Mouse (Mus musculus) heart, embryonic 11.5 days (tissue): ENCODE data around the gene Slc25a3. TPM values are rescaled to one million over a fixed set of nuclear protein-coding genes. Genes with fewer than 3 reads are reported as not detected.
A peak's percentile ranks its signal among the peaks of the same experiment; 100 is the strongest.

Experiments used
- ATAC-seq: fragments of 200-750 bp; cut with Nextera tagmentation; replicated peaks from 2 replicates; pipeline ENCODE4 v1.8.0; 2017; ENCODE audit warnings: moderate library complexity; ENCODE audit not compliant: insufficient number of reproducible peaks, low FRiP score, low TSS enrichment
- H3K27ac ChIP-seq: fragments of 300-500 bp; sonication (generic); 2 replicates; pipeline ENCODE4 v1.5.1; 2014; ENCODE audit warnings: mild to moderate bottlenecking, low read depth, low read length
- H3K27me3 ChIP-seq: fragments of 300-500 bp; sonication (generic); 2 replicates; pipeline ENCODE4 v1.6.1; 2014; ENCODE audit warnings: mild to moderate bottlenecking, low read length, mixed read lengths; ENCODE audit not compliant: control insufficient read depth, insufficient read depth
- H3K36me3 ChIP-seq: fragments of 300-500 bp; sonication (generic); 2 replicates; pipeline ENCODE4 v1.6.1; 2014; ENCODE audit warnings: mild to moderate bottlenecking, low read length, moderate library complexity, mixed read lengths; ENCODE audit not compliant: control insufficient read depth, insufficient read depth
- H3K4me1 ChIP-seq: fragments of 300-500 bp; sonication (generic); 2 replicates; pipeline ENCODE4 v1.6.1; 2014; ENCODE audit warnings: low read length; ENCODE audit not compliant: control insufficient read depth, insufficient read depth
- H3K4me2 ChIP-seq: fragments of 300-500 bp; sonication (generic); 2 replicates; pipeline ENCODE4 v1.6.1; 2014; ENCODE audit warnings: mild to moderate bottlenecking, moderate library complexity
- H3K4me3 ChIP-seq: fragments of 300-500 bp; sonication (generic); 2 replicates; pipeline ENCODE4 v1.5.1; 2014; ENCODE audit warnings: low read depth, low read length
- H3K9ac ChIP-seq: fragments of 300-500 bp; sonication (generic); 2 replicates; pipeline ENCODE4 v1.6.1; 2014; ENCODE audit warnings: mild to moderate bottlenecking, low read depth, low read length, moderate library complexity
- H3K9me3 ChIP-seq: fragments of 300-500 bp; sonication (generic); replicated peaks from 2 replicates; pipeline ENCODE4 v1.6.1; 2016; ENCODE audit warnings: low read length; ENCODE audit not compliant: control insufficient read depth
- WGBS: fragments of 180-500 bp; shearing (Covaris S2); extraction: QIAGEN DNeasy Blood & Tissue Kit; methylation state at CpG from one replicate; pipeline ENCODE4 v1.1.7; 2014; ENCODE audit not compliant: insufficient replicate concordance; 5-methylcytosine and 5-hydroxymethylcytosine counted together
- polyA plus RNA-seq: library from polyadenylated mRNA; unstranded; fragments of >200 nt; fragmentation: Nextera tagmentation; extraction: Ambion mirVana; gene quantifications from 2 replicates; pipeline ENCODE4 v1.2.1, GENCODE M21; 2014

Slc25a3 gene
- polyA plus RNA-seq, 1 experiment from 2014 or later: 838 TPM

DNA sequence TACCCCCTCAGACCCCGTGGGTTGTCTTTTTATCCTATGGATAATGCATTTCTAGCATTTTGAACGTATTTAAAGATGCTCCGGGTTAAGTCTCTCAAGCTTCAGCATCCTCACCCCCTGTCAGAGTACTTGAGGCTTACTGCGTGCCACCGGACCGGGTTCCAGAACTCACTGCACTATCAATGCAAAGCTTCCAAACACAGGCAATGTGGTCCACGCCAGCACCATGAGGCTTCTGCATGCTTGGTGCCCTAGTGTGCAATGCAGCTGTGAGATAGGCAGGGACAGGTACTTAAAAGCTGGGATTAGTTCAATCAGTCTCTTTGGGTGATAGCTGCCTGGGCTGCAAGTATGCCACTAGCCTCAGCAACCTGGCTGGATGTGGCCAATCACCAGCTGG, 21.6 kb upstream of the Slc25a3 start:
- no peak for ATAC-seq
- Histone ChIP-seq H3K9ac (no peak overlapping the region), H3K36me3 (peaks cover 25% of the 10 kb centered on the region), H3K9me3 (no peaks in the 10 kb centered on the region), H3K4me1 (no peaks in the 10 kb centered on the region), H3K27ac (no peak overlapping the region), H3K4me3 (no peak overlapping the region), H3K4me2 (no peak overlapping the region), H3K27me3 (no peaks in the 10 kb centered on the region)
- WGBS: 95% methylated on average over 7 of the region's 7 CpGs

DNA sequence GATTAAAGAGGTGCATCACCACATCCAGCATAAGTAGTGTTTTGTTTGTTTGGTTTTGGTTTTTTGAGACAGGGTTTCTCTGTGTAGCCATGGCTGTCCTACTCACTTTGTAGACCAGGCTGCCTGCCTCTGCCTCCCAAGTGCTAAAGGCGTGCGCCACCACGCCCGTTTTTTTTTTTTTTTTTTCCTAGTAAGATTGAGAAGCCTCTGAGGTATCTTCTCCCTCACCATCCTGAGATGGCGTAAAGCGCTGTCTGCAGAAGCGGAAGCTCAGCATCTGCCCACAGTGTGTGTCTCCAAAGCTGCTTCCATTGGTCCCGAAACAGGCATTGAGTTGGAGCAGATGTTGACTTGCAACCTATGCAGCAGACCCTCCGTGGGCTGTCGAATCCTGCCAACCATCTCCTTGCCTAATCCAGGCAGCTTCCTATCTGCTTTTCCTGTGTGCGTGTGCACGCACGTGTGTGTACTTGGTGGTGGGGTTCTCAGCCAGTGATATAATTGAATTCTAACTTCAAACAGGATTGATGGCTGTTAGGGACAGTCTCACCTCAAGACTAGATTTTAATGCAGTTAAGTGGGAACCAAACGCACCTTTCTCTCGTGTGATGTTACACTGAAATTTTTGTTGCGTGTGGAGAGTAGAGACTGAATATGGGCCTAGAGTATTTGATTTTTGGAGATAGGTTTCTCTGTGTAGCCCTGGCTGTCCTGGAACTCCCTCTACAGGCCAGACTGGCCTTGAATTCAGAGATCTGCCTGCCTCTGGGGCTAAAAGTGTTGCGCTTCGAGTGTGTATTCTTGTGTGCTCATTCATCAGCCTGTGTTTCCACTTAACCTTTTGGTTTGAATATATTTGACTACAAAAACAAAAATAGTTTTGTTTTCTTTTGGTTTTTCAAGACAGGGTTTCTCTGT, 19.7 kb upstream of the Slc25a3 start:
- H3K27ac ChIP-seq: no peak overlapping the region
- H3K9me3 ChIP-seq: no peaks in the 10 kb centered on the region
- 63% methylated on average over 18 of the region's 18 CpGs for WGBS
- H3K4me3 ChIP-seq: no peak overlapping the region
- H3K4me1 ChIP-seq: peaks cover 9% of the 10 kb centered on the region
- no peak overlapping the region for H3K4me2 ChIP-seq
- no peak for ATAC-seq
- peaks cover 21% of the 10 kb centered on the region for H3K36me3 ChIP-seq
- no peaks in the 10 kb centered on the region for H3K27me3 ChIP-seq
- H3K9ac ChIP-seq: no peak overlapping the region

- no peak for ATAC-seq
- Histone ChIP-seq H3K4me3 (no peak overlapping the region), H3K36me3 (peaks cover 19% of the 10 kb centered on the region), H3K27ac (no peak overlapping the region), H3K27me3 (no peaks in the 10 kb centered on the region), H3K9me3 (no peaks in the 10 kb centered on the region), H3K4me1 (peaks cover 12% of the 10 kb centered on the region), H3K9ac (no peak overlapping the region), H3K4me2 (no peak overlapping the region)
- whole genome bisulfite sequencing: 73% methylated on average over 10 of the region's 10 CpGs
Observed at GRCm38 (mm10) chr10:91142654-91143191, 18.9 kb upstream of the Slc25a3 start.

GRCm38 (mm10) chr10:91141564-91141963, 17.7 kb upstream of the Slc25a3 start:
- no peaks in the 10 kb centered on the region for H3K27me3 ChIP-seq
- H3K9ac ChIP-seq: no peak overlapping the region
- H3K9me3 ChIP-seq: no peaks in the 10 kb centered on the region
- H3K27ac ChIP-seq: no peak overlapping the region
- ATAC-seq: no peak
- H3K36me3 ChIP-seq: peaks cover 12% of the 10 kb centered on the region
- peaks cover 12% of the 10 kb centered on the region for H3K4me1 ChIP-seq
- WGBS: 41% methylated on average over 2 of the region's 2 CpGs
- H3K4me3 ChIP-seq: no peak overlapping the region
- H3K4me2 ChIP-seq: no peak overlapping the region

- peak overlapping the region; percentile 22; the same call in 1 of the 2 replicates for H3K9ac ChIP-seq
- no peaks in the 10 kb centered on the region for H3K9me3 ChIP-seq
- peak overlapping the region; percentile 14; the same call in 1 of the 2 replicates for H3K4me2 ChIP-seq
- no peak overlapping the region for H3K4me3 ChIP-seq
- no peaks in the 10 kb centered on the region for H3K27me3 ChIP-seq
- 61% methylated on average over 14 of the region's 14 CpGs for WGBS
- no peaks in the 10 kb centered on the region for H3K36me3 ChIP-seq
- peaks cover 12% of the 10 kb centered on the region for H3K4me1 ChIP-seq
- H3K27ac ChIP-seq: peak overlapping the region; percentile 71
- no peak for ATAC-seq
Observed at GRCm38 (mm10) chr10:91139148-91139766, 15.4 kb upstream of the Slc25a3 start.

DNA sequence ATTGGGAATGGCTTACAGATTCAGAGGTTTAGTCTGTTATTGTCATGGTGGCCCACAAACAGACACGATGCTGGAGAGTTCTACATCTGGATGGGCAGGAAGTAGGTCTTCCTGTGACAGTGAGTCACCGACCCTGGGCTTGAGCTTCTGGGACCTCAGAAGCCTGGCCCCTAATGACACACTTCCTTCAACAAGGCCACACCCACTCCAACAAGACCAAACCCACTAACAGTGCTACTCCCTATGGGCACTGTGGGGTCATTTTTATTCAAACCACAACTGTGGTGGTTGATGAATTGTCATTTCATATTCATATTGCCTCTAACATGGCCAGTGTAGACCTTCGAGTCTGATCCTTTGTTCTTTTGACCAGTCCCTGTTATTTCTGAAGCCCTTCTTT, 14.5 kb upstream of the Slc25a3 start:
- no peak overlapping the region for H3K9ac ChIP-seq
- H3K27ac ChIP-seq: no peak overlapping the region
- no peaks in the 10 kb centered on the region for H3K9me3 ChIP-seq
- no peaks in the 10 kb centered on the region for H3K36me3 ChIP-seq
- H3K27me3 ChIP-seq: no peaks in the 10 kb centered on the region
- no peak overlapping the region for H3K4me2 ChIP-seq
- H3K4me1 ChIP-seq: peaks cover 12% of the 10 kb centered on the region
- 0 out of 2 replicates have a peak, but pooled peaks have one; percentile 10 for ATAC-seq
- WGBS: 72% methylated on average over 3 of the region's 3 CpGs
- no peak overlapping the region for H3K4me3 ChIP-seq

GRCm38 (mm10) chr10:91137400-91137799, 13.5 kb upstream of the Slc25a3 start:
- H3K36me3 ChIP-seq: no peaks in the 10 kb centered on the region
- peaks cover 12% of the 10 kb centered on the region for H3K4me1 ChIP-seq
- H3K9ac ChIP-seq: no peak overlapping the region
- ATAC-seq: no peak
- no peaks in the 10 kb centered on the region for H3K9me3 ChIP-seq
- no peaks in the 10 kb centered on the region for H3K27me3 ChIP-seq
- H3K4me3 ChIP-seq: no peak overlapping the region
- no peak overlapping the region for H3K4me2 ChIP-seq
- 82% methylated on average over 9 of the region's 9 CpGs for WGBS
- no peak overlapping the region for H3K27ac ChIP-seq

- WGBS: 85% methylated on average over 7 of the region's 7 CpGs
- Histone ChIP-seq H3K27me3 (no peaks in the 10 kb centered on the region), H3K36me3 (no peaks in the 10 kb centered on the region), H3K4me1 (peaks cover 12% of the 10 kb centered on the region), H3K9ac (no peak overlapping the region), H3K4me3 (no peak overlapping the region), H3K9me3 (no peaks in the 10 kb centered on the region), H3K4me2 (no peak overlapping the region), H3K27ac (no peak overlapping the region)
- no peak for ATAC-seq
Observed at GRCm38 (mm10) chr10:91135302-91135972, 11.6 kb upstream of the Slc25a3 start.
